Mouse (Mus musculus) forebrain, embryonic 14.5 days (tissue): ENCODE data around the gene Tmem263. TPM values are rescaled to one million over a fixed set of nuclear protein-coding genes. Genes with fewer than 3 reads are reported as not detected.

Source experiments
- ATAC-seq: fragments of 200-750 bp; cut with Nextera tagmentation; 2 replicates; pipeline ENCODE4 v1.8.0; 2017; ENCODE audit warnings: mild to moderate bottlenecking, moderate library complexity
- DNase-seq: peaks from one replicate; pipeline ENCODE4 v3.0.0-alpha.2; 2015; ENCODE audit warnings: low spot score
- H3K27ac ChIP-seq: fragments of 300-500 bp; sonication (generic); 2 replicates; pipeline ENCODE4 v1.5.1; 2014; ENCODE audit warnings: low read depth, mild to moderate bottlenecking, control low read depth, low read length, moderate library complexity
- H3K27me3 ChIP-seq: fragments of 300-500 bp; sonication (generic); replicated peaks from 2 replicates; pipeline ENCODE4 v1.6.1; 2014; ENCODE audit warnings: low read length, control low read depth, mixed read lengths; ENCODE audit not compliant: control insufficient read depth, insufficient read depth
- H3K36me3 ChIP-seq: fragments of 300-500 bp; sonication (generic); 2 replicates; pipeline ENCODE4 v1.6.1; 2014; ENCODE audit warnings: low read length, control low read depth; ENCODE audit not compliant: control insufficient read depth, insufficient read depth
- H3K4me1 ChIP-seq: fragments of 300-500 bp; sonication (generic); 2 replicates; pipeline ENCODE4 v1.6.1; 2014; ENCODE audit warnings: antibody characterized with exemption, low read length, control low read depth; ENCODE audit not compliant: control insufficient read depth, insufficient read depth
- H3K4me2 ChIP-seq: fragments of 300-500 bp; sonication (generic); 2 replicates; pipeline ENCODE4 v1.6.1; 2014; ENCODE audit warnings: mild to moderate bottlenecking, control low read depth, low read length
- H3K4me3 ChIP-seq: fragments of 300-500 bp; sonication (generic); 2 replicates; pipeline ENCODE4 v1.5.1; 2014; ENCODE audit warnings: low read depth, low read length, control low read depth
- H3K9ac ChIP-seq: fragments of 300-500 bp; sonication (generic); 2 replicates; pipeline ENCODE4 v1.6.1; 2014; ENCODE audit warnings: mild to moderate bottlenecking, low read length, control low read depth, moderate library complexity
- H3K9me3 ChIP-seq: fragments of 300-500 bp; sonication (generic); replicated peaks from 2 replicates; pipeline ENCODE4 v1.6.1; 2016; ENCODE audit warnings: low read length, control low read depth, mixed read lengths; ENCODE audit not compliant: control insufficient read depth
- WGBS: fragments of 180-500 bp; shearing (Covaris S2); extraction: QIAGEN DNeasy Blood & Tissue Kit; methylation state at CpG from one replicate; pipeline ENCODE4 v1.1.7; 2014; 5-methylcytosine and 5-hydroxymethylcytosine counted together
- polyA plus RNA-seq: library from polyadenylated mRNA; unstranded; fragments of >200 nt; fragmentation: Nextera tagmentation; extraction: Ambion mirVana; gene quantifications from 2 replicates; pipeline ENCODE4 v1.2.1, GENCODE M21; 2014

The Tmem263 gene
- 31.4 and 39.2 TPM in 2 replicates for polyA plus RNA-seq

DNA sequence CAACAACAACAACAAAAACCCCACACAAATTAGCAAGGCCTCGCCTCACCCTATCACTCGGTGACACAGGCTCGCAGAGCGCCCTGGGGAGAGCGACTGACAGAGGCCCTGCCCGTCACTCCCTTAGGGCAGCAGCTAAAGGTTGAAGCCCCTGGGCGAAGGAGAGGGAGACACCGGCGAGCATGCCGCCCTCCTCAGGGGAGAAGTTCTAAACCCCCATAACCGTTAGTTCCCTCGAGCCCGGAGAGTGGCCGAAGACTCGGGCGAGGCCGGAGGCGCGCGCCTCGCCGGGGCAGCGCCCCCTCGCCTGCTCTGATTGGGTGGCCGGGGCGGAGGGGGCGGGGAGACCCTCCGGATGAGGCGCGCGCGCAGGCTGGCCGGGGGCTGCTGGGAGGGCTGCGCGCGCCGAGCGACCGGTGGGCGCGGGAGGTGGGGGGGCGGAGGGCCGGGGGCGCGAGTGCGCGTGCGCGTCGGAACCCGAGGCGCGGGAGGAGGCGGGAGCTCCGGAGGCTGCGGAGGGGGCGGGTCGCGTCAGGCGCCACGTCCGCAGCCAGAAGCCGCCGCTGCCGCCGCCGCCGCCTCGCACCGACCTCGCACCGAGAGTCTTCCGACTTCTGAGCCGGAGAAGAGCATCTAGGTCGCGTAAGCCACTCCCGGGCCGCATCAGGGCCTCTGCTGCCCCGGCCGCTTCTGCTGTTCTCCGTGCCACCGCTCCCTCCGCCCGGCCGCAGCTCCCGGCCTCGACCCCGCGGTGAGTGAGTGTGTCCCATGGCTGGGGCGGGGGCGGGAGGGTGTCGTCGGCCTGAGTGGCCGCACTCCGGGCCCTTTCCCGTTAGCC, at the start of gene Tmem263, which contains the start of gene Fhl4:
Tmem263 (plus strand) TSS at position 381 of the 838 bp plus-strand sequence.
Fhl4 (minus strand) TSS at position 249 of the 838 bp plus-strand sequence.
- Histone ChIP-seq H3K4me2 (peak within 1 kb of the TSS; percentile 90), H3K9ac (peak within 1 kb of the TSS; percentile 93), H3K36me3 (no peaks in the 10 kb centered on the region), H3K4me3 (peak within 1 kb of the TSS; percentile 94), H3K4me1 (peaks cover 11% of the 10 kb centered on the region), H3K27me3 (no peaks in the 10 kb centered on the region), H3K9me3 (no peaks in the 10 kb centered on the region), H3K27ac (peak within 1 kb of the TSS; percentile 80)
- DNase-seq (peak; percentile 96), ATAC-seq (peak; percentile 97)
- WGBS: under 1% methylated on average over 81 of the region's 96 CpGs

GRCm38 (mm10) chr10:85054876-85055275, 47.6 kb upstream of the Tmem263 start:
- no peaks in the 10 kb centered on the region for H3K27me3 ChIP-seq
- no peaks in the 10 kb centered on the region for H3K9me3 ChIP-seq
- WGBS: 81% methylated on average over 2 of the region's 2 CpGs
- no peak overlapping the region for H3K4me3 ChIP-seq
- H3K4me2 ChIP-seq: no peak overlapping the region
- H3K27ac ChIP-seq: no peak overlapping the region
- no peaks in the 10 kb centered on the region for H3K36me3 ChIP-seq
- DNase-seq (no peak), ATAC-seq (no peak)
- no peak overlapping the region for H3K9ac ChIP-seq
- H3K4me1 ChIP-seq: no peaks in the 10 kb centered on the region

- no peaks in the 10 kb centered on the region for H3K4me1 ChIP-seq
- no peak overlapping the region for H3K4me2 ChIP-seq
- H3K4me3 ChIP-seq: no peak overlapping the region
- H3K9me3 ChIP-seq: no peaks in the 10 kb centered on the region
- H3K36me3 ChIP-seq: no peaks in the 10 kb centered on the region
- no peak overlapping the region for H3K27ac ChIP-seq
- H3K27me3 ChIP-seq: no peaks in the 10 kb centered on the region
- ATAC-seq (no peak), DNase-seq (no peak)
- WGBS: 50% methylated on average over 4 of the region's 4 CpGs
- H3K9ac ChIP-seq: no peak overlapping the region
Observed at GRCm38 (mm10) chr10:85071605-85072152, 30.7 kb upstream of the Tmem263 start.

GRCm38 (mm10) chr10:85101841-85102240, 586 bp upstream of the Tmem263 start:
- peak; percentile 24 for ATAC-seq
- peak overlapping the region; percentile 75 for H3K4me2 ChIP-seq
- H3K4me3 ChIP-seq: peak overlapping the region; percentile 94
- peaks cover 11% of the 10 kb centered on the region for H3K4me1 ChIP-seq
- no peaks in the 10 kb centered on the region for H3K36me3 ChIP-seq
- H3K27me3 ChIP-seq: no peaks in the 10 kb centered on the region
- DNase-seq: peak; percentile 26
- H3K9ac ChIP-seq: peak overlapping the region; percentile 93
- peak overlapping the region; percentile 80 for H3K27ac ChIP-seq
- under 1% methylated on average over 10 of the region's 10 CpGs for WGBS
- no peaks in the 10 kb centered on the region for H3K9me3 ChIP-seq

- ATAC-seq: peak; percentile 6; the same call in 1 of the 2 replicates
- WGBS: 1% methylated on average over 34 of the region's 34 CpGs
- Histone ChIP-seq H3K9ac (peak overlapping the region; percentile 93), H3K27ac (peak overlapping the region; percentile 68; the same call in 1 of the 2 replicates), H3K4me1 (peaks cover 11% of the 10 kb centered on the region), H3K4me3 (peak overlapping the region; percentile 94), H3K27me3 (no peaks in the 10 kb centered on the region), H3K36me3 (no peaks in the 10 kb centered on the region), H3K4me2 (peak overlapping the region; percentile 90), H3K9me3 (no peaks in the 10 kb centered on the region)
- DNase-seq: peak; percentile 22
Observed at GRCm38 (mm10) chr10:85103085-85103885, 858 bp downstream of the Tmem263 start.

- no peaks in the 10 kb centered on the region for H3K27me3 ChIP-seq
- no peak overlapping the region for H3K9ac ChIP-seq
- no peak for ATAC-seq
- peaks cover 20% of the 10 kb centered on the region for H3K36me3 ChIP-seq
- no peak for DNase-seq
- no peak overlapping the region for H3K4me3 ChIP-seq
- no peaks in the 10 kb centered on the region for H3K4me1 ChIP-seq
- no peak overlapping the region for H3K4me2 ChIP-seq
- 92% methylated on average over 4 of the region's 4 CpGs for WGBS
- H3K27ac ChIP-seq: no peak overlapping the region
- no peaks in the 10 kb centered on the region for H3K9me3 ChIP-seq
Observed at GRCm38 (mm10) chr10:85114409-85114808, 12.0 kb downstream of the Tmem263 start.

- Histone ChIP-seq H3K27me3 (no peaks in the 10 kb centered on the region), H3K4me3 (no peak overlapping the region), H3K36me3 (peaks cover 32% of the 10 kb centered on the region), H3K4me1 (peaks cover 10% of the 10 kb centered on the region), H3K9me3 (no peaks in the 10 kb centered on the region), H3K27ac (no peak overlapping the region), H3K4me2 (no peak overlapping the region), H3K9ac (no peak overlapping the region)
- DNase-seq (no peak), ATAC-seq (no peak)
- 86% methylated on average over 13 of the region's 13 CpGs for WGBS
Observed at GRCm38 (mm10) chr10:85125184-85125583, 22.8 kb downstream of the Tmem263 start.

DNA sequence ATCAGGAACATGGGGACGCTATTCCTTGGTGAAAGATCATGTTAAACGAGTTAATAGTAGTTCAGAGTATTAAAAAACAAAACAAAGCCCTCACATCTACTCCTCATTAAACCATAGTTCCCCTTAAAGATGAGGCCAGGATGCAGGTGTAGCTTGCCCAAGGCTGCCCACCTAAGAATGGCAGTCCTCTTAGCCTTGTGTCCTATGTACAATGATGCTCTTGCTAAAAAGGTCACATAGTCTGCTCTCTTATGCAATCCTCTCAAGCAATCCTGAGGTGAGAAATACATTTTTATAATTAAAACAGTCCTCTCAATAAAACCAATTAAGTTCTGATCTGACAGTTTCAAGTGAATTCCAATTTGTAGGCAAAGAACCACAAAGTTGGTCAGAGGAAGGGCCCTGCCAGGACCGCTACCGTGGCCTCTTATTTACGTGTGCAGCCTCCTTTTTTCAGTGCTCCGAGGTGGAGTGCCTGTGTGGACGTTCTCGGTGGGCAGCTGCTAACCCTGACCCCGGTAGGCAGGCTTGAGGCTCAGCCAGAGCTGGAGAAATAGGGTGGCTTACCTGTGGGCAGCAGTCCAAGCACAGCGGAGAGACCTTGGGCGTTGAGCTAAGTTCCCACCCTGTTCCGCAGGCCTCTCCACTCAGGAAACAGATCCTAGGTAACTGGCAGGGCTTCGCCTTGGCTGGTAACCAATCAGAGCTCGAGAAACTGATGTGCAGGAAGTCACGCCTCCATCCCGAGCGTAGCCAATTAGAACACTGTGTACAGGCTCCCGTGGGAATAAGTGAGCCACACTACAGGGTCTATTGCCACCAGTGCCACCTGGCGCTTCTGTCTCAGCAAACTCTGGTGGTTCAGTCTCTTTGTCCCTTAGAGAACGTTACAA, 25.2 kb downstream of the Tmem263 start, which contains the start of gene Mterf2:
Mterf2 (minus strand) TSS at position 633 of the 893 bp plus-strand sequence.
- Histone ChIP-seq H3K27me3 (no peaks in the 10 kb centered on the region), H3K4me3 (peak within 1 kb of the TSS; percentile 58), H3K36me3 (peaks cover 16% of the 10 kb centered on the region; the same call in 1 of the 2 replicates), H3K27ac (0 out of 2 replicates have a peak within 1 kb of the TSS, but pooled peaks have one; percentile 14), H3K9me3 (no peaks in the 10 kb centered on the region), H3K4me2 (peak within 1 kb of the TSS; percentile 72), H3K4me1 (peaks cover 10% of the 10 kb centered on the region), H3K9ac (peak within 1 kb of the TSS; percentile 75)
- ATAC-seq: peak; percentile 100
- peak; percentile 100 for DNase-seq
- 7% methylated on average over 20 of the region's 20 CpGs for WGBS
